Mouse (Mus musculus) heart, postnatal 0 days (tissue): ENCODE measurements around the gene Hipk2.

Source experiments
- CTCF ChIP-seq: IDR thresholded peaks from 2 replicates; pipeline ENCODE4 v1.5.1; 2016; ENCODE audit warnings: antibody characterized with exemption, control low read depth, low read depth
- EP300 ChIP-seq: IDR thresholded peaks from 2 replicates; pipeline ENCODE4 v1.6.1; 2016; ENCODE audit warnings: antibody characterized with exemption, low read depth

GRCm38 (mm10) chr6:38715881-38716280, 160.1 kb downstream of the Hipk2 start:
- TF ChIP-seq EP300 (no peak), CTCF (no peak)
